Mouse (Mus musculus): Measurements from ENCODE around the gene Adk. TPM values are rescaled to one million over a fixed set of nuclear protein-coding genes. Genes with fewer than 3 reads are reported as not detected.

The Adk gene
- polyA plus RNA-seq, 1 experiment from 2014 or later, result 180 TPM

GRCm38 (mm10) chr14:21136906-21137305, 84.5 kb downstream of the Adk start:
- ATAC-seq (replicated peaks; ENCODE audit: low FRiP score, low TSS enrichment, low read depth) (0 out of 2 replicates have a peak, but pooled peaks have one; percentile 43), DNase-seq (ENCODE audit: low spot score) (no peak)
- WGBS, result 29% methylated on average over 1 of the region's 1 CpGs
- Histone ChIP-seq H3K4me1 (replicated peaks; ENCODE audit: control insufficient read depth, insufficient read depth, low read length) (no peaks in the 10 kb centered on the region), H3K36me3 (ENCODE audit: control insufficient read depth, insufficient read depth, low read length) (no peaks in the 10 kb centered on the region), H3K27me3 (replicated peaks; ENCODE audit: control insufficient read depth, insufficient read depth, low read length) (no peaks in the 10 kb centered on the region), H3K4me3 (ENCODE audit: low read depth, low read length) (no peak overlapping the region), H3K9ac (ENCODE audit: low read length) (no peak overlapping the region), H3K9me3 (ENCODE audit: control insufficient read depth, low read length) (no peaks in the 10 kb centered on the region), H3K27ac (ENCODE audit: low read depth) (no peak overlapping the region), H3K4me2 (ENCODE audit: low read length) (no peak overlapping the region)

GRCm38 (mm10) chr14:21142603-21143002, 90.2 kb downstream of the Adk start:
- WGBS, result 94% methylated on average over 1 of the region's 1 CpGs
- ATAC-seq (replicated peaks; ENCODE audit: low FRiP score, low TSS enrichment, low read depth), result no peak
- H3K4me1 ChIP-seq (replicated peaks; ENCODE audit: control insufficient read depth, insufficient read depth, low read length), result no peaks in the 10 kb centered on the region

DNA sequence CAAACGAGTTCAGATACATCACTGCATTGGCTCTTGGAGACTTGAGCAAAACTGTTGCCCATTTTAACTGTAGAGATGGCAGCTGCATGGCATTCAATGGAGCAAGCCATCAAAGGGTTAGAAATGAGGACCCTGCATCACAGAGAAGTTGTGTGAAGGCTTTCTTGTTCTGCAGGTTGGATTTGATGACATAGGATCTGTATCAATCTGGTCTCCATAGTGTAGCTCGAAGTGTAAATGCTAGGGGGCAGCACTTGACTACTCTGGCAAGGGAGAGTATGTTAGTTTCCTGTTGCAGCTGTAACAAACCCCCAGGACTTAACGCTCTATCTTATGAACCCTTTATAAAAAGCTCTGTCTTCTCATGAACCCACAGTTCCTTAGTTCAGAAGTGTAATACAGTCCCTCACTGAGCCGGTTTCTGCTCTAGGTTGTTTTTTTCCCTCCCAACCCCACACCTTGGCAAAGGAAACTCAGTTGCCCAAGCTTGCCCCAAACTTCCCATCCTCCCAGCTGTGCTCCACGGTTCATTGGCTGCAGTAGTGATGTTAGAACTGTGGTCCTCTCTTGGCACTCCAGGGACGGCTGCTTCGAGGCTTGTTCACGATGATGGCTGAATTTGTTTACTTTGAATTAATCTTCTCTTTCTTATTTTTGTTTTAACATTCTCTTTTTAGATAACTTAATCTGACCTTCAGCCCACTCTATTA, 91.2 kb downstream of the Adk start:
- H3K4me2 ChIP-seq (ENCODE audit: low read length), result no peak overlapping the region
- no peak overlapping the region for H3K4me3 ChIP-seq (ENCODE audit: low read depth, low read length)
- no peak for ATAC-seq (replicated peaks; ENCODE audit: low FRiP score, low TSS enrichment, low read depth)
- no peak overlapping the region for H3K9ac ChIP-seq (ENCODE audit: low read length)
- 68% methylated on average over 8 of the region's 8 CpGs for WGBS
- no peaks in the 10 kb centered on the region for H3K27me3 ChIP-seq (replicated peaks; ENCODE audit: control insufficient read depth, insufficient read depth, low read length)
- no peak for DNase-seq (ENCODE audit: low spot score)
- H3K36me3 ChIP-seq (ENCODE audit: control insufficient read depth, insufficient read depth, low read length), result no peaks in the 10 kb centered on the region
- H3K9me3 ChIP-seq (ENCODE audit: control insufficient read depth, low read length), result no peaks in the 10 kb centered on the region
- H3K4me1 ChIP-seq (replicated peaks; ENCODE audit: control insufficient read depth, insufficient read depth, low read length), result no peaks in the 10 kb centered on the region
- H3K27ac ChIP-seq (ENCODE audit: low read depth), result no peak overlapping the region

More at GRCm38 (mm10) chr14:21142603-21143002, 90.2 kb downstream of the Adk start:
- H3K4me3 ChIP-seq (ENCODE audit: low read depth, low read length), result no peak overlapping the region
- no peak overlapping the region for H3K27ac ChIP-seq (ENCODE audit: low read depth)
- H3K9me3 ChIP-seq (ENCODE audit: control insufficient read depth, low read length), result no peaks in the 10 kb centered on the region
- H3K9ac ChIP-seq (ENCODE audit: low read length), result no peak overlapping the region
- no peak for DNase-seq (ENCODE audit: low spot score)
- no peaks in the 10 kb centered on the region for H3K36me3 ChIP-seq (ENCODE audit: control insufficient read depth, insufficient read depth, low read length)
- H3K27me3 ChIP-seq (replicated peaks; ENCODE audit: control insufficient read depth, insufficient read depth, low read length), result no peaks in the 10 kb centered on the region
- no peak overlapping the region for H3K4me2 ChIP-seq (ENCODE audit: low read length)

DNA sequence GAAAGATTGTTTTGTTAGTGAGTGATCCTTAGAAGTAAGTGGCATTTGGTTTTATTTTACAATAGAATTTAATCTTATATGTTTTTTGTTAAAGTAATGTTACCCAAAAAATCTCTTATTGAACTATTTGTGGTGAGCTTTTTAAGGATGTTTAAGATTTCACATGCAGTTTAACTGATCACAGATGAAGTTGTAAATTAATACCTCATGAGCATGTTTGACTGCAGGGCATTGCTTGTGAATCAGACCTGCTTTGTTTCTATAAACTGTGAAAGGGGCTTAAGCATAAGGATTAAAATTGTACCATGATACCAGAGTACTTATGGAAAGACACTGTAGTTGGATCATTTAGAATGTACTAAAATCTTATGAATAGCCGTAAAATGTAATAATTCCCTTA, 94.8 kb downstream of the Adk start:
- Histone ChIP-seq H3K9ac (ENCODE audit: low read length) (no peak overlapping the region), H3K9me3 (ENCODE audit: control insufficient read depth, low read length) (no peaks in the 10 kb centered on the region), H3K27ac (ENCODE audit: low read depth) (no peak overlapping the region), H3K4me2 (ENCODE audit: low read length) (no peak overlapping the region), H3K4me3 (ENCODE audit: low read depth, low read length) (no peak overlapping the region), H3K36me3 (ENCODE audit: control insufficient read depth, insufficient read depth, low read length) (no peaks in the 10 kb centered on the region), H3K4me1 (replicated peaks; ENCODE audit: control insufficient read depth, insufficient read depth, low read length) (no peaks in the 10 kb centered on the region), H3K27me3 (replicated peaks; ENCODE audit: control insufficient read depth, insufficient read depth, low read length) (no peaks in the 10 kb centered on the region)
- DNase-seq (ENCODE audit: low spot score) (no peak), ATAC-seq (replicated peaks; ENCODE audit: low FRiP score, low TSS enrichment, low read depth) (no peak)
- 88% methylated on average over 1 of the region's 1 CpGs for WGBS

- Histone ChIP-seq H3K4me2 (ENCODE audit: low read length) (no peak overlapping the region), H3K27ac (ENCODE audit: low read depth) (no peak overlapping the region), H3K9ac (ENCODE audit: low read length) (no peak overlapping the region), H3K4me3 (ENCODE audit: low read depth, low read length) (no peak overlapping the region), H3K27me3 (replicated peaks; ENCODE audit: control insufficient read depth, insufficient read depth, low read length) (no peaks in the 10 kb centered on the region), H3K9me3 (ENCODE audit: control insufficient read depth, low read length) (no peaks in the 10 kb centered on the region), H3K36me3 (ENCODE audit: control insufficient read depth, insufficient read depth, low read length) (no peaks in the 10 kb centered on the region), H3K4me1 (replicated peaks; ENCODE audit: control insufficient read depth, insufficient read depth, low read length) (no peaks in the 10 kb centered on the region)
- ATAC-seq (replicated peaks; ENCODE audit: low FRiP score, low TSS enrichment, low read depth), result no peak
- DNase-seq (ENCODE audit: low spot score), result no peak
- WGBS, result 82% methylated on average over 4 of the region's 4 CpGs
Measured at GRCm38 (mm10) chr14:21150301-21150700, 97.9 kb downstream of the Adk start.

DNA sequence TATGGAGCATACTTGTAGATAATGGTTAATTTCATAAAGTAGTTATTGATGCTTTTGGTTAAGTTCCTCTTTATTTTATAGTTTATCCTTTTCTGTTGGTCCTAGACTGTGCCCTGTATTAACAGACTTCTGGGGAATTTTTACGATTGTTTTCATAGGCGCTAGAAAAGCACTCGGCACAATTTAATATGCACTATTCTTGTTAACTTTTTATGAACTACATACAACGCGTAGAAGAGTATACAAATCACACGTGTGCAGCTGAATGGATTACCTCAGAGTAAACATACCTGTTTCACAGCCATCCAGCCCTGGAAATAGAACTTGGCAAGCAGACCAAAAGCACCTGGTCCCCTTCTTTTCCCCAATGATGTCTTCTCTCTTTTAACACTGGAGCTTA, 99.7 kb downstream of the Adk start:
- no peaks in the 10 kb centered on the region for H3K4me1 ChIP-seq (replicated peaks; ENCODE audit: control insufficient read depth, insufficient read depth, low read length)
- no peak overlapping the region for H3K9ac ChIP-seq (ENCODE audit: low read length)
- ATAC-seq (replicated peaks; ENCODE audit: low FRiP score, low TSS enrichment, low read depth), result no peak
- H3K27ac ChIP-seq (ENCODE audit: low read depth), result no peak overlapping the region
- H3K9me3 ChIP-seq (ENCODE audit: control insufficient read depth, low read length), result no peaks in the 10 kb centered on the region
- DNase-seq (ENCODE audit: low spot score), result no peak
- H3K27me3 ChIP-seq (replicated peaks; ENCODE audit: control insufficient read depth, insufficient read depth, low read length), result no peaks in the 10 kb centered on the region
- no peak overlapping the region for H3K4me2 ChIP-seq (ENCODE audit: low read length)
- 50% methylated on average over 6 of the region's 6 CpGs for WGBS
- no peaks in the 10 kb centered on the region for H3K36me3 ChIP-seq (ENCODE audit: control insufficient read depth, insufficient read depth, low read length)
- no peak overlapping the region for H3K4me3 ChIP-seq (ENCODE audit: low read depth, low read length)

GRCm38 (mm10) chr14:21165706-21166105, 113.3 kb downstream of the Adk start:
- DNase-seq (ENCODE audit: low spot score) (no peak), ATAC-seq (replicated peaks; ENCODE audit: low FRiP score, low TSS enrichment, low read depth) (no peak)
- no peak overlapping the region for H3K4me3 ChIP-seq (ENCODE audit: low read depth, low read length)
- no peak overlapping the region for H3K27ac ChIP-seq (ENCODE audit: low read depth)
- no peaks in the 10 kb centered on the region for H3K4me1 ChIP-seq (replicated peaks; ENCODE audit: control insufficient read depth, insufficient read depth, low read length)
- no peak overlapping the region for H3K4me2 ChIP-seq (ENCODE audit: low read length)
- no peaks in the 10 kb centered on the region for H3K27me3 ChIP-seq (replicated peaks; ENCODE audit: control insufficient read depth, insufficient read depth, low read length)
- no peaks in the 10 kb centered on the region for H3K9me3 ChIP-seq (ENCODE audit: control insufficient read depth, low read length)
- 89% methylated on average over 10 of the region's 10 CpGs for WGBS
- H3K9ac ChIP-seq (ENCODE audit: low read length), result no peak overlapping the region
- H3K36me3 ChIP-seq (ENCODE audit: control insufficient read depth, insufficient read depth, low read length), result no peaks in the 10 kb centered on the region

DNA sequence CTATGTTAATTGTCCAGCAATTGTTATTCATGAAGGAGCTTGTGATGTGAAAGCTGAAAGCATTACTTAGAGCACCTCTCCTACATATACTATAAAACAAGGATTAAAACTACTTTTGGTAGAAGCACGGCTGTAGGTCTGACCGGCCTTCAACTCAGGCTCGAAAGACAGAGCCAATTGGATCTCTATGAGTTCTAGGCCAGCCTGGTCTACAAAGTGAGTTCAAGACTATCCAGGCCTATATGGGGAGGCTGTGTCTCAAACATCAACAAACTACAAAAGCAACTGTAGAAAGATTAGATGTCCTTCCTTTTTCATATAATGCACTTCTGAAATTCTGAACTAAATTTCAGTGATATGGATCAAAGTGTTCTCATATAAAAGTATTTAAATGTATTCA, 113.7 kb downstream of the Adk start:
- no peaks in the 10 kb centered on the region for H3K36me3 ChIP-seq (ENCODE audit: control insufficient read depth, insufficient read depth, low read length)
- ATAC-seq (replicated peaks; ENCODE audit: low FRiP score, low TSS enrichment, low read depth) (no peak), DNase-seq (ENCODE audit: low spot score) (no peak)
- no peaks in the 10 kb centered on the region for H3K4me1 ChIP-seq (replicated peaks; ENCODE audit: control insufficient read depth, insufficient read depth, low read length)
- H3K4me2 ChIP-seq (ENCODE audit: low read length), result no peak overlapping the region
- H3K27ac ChIP-seq (ENCODE audit: low read depth), result no peak overlapping the region
- WGBS, result 91% methylated on average over 3 of the region's 3 CpGs
- no peaks in the 10 kb centered on the region for H3K9me3 ChIP-seq (ENCODE audit: control insufficient read depth, low read length)
- H3K27me3 ChIP-seq (replicated peaks; ENCODE audit: control insufficient read depth, insufficient read depth, low read length), result no peaks in the 10 kb centered on the region
- no peak overlapping the region for H3K9ac ChIP-seq (ENCODE audit: low read length)
- H3K4me3 ChIP-seq (ENCODE audit: low read depth, low read length), result no peak overlapping the region
